Mouse (Mus musculus) G1E (cell line): ENCODE measurements around the gene Nckap5. TPM values are rescaled to one million over a fixed set of nuclear protein-coding genes. Genes with fewer than 3 reads are reported as not detected.

Source experiments
- ATAC-seq: 2 replicates; pipeline ENCODE4 v1.8.0; 2016; ENCODE audit warnings: mild to moderate bottlenecking; ENCODE audit not compliant: insufficient number of reproducible peaks, poor library complexity, low FRiP score, severe bottlenecking; ENCODE audit errors: extremely low read depth
- DNase-seq: peaks from one replicate; pipeline ENCODE4 v3.0.0; 2012; ENCODE audit warnings: low spot score
- H3K27me3 ChIP-seq: 2 replicates; pipeline ENCODE4 v1.6.1; 2012; ENCODE audit warnings: mild to moderate bottlenecking, low read length, inconsistent platforms; ENCODE audit not compliant: insufficient read depth
- H3K36me3 ChIP-seq: replicated peaks from 2 replicates; pipeline ENCODE3; 2012; ENCODE audit warnings: mild to moderate bottlenecking, inconsistent platforms
- H3K4me1 ChIP-seq: 2 replicates; pipeline ENCODE4 v1.6.1; 2012; ENCODE audit warnings: low read depth, low read length, inconsistent platforms, mixed read lengths; ENCODE audit not compliant: insufficient read depth
- H3K4me3 ChIP-seq: 2 replicates; pipeline ENCODE4 v1.5.1; 2012; ENCODE audit warnings: low read depth, mild to moderate bottlenecking, inconsistent platforms, low read length, moderate library complexity, mixed read lengths
- H3K9me3 ChIP-seq: replicated peaks from 2 replicates; pipeline ENCODE4 v1.6.1; 2012; ENCODE audit warnings: inconsistent platforms
- CTCF ChIP-seq: IDR thresholded peaks from 2 replicates; pipeline ENCODE4 v1.5.1; 2012; ENCODE audit warnings: low read depth, low read length, inconsistent platforms, mixed read lengths
- GATA1 ChIP-seq: IDR thresholded peaks from 2 replicates; pipeline ENCODE4 v1.6.1; 2012; ENCODE audit warnings: borderline replicate concordance, low read length, inconsistent platforms, mixed read lengths
- GATA2 ChIP-seq: IDR thresholded peaks from 2 replicates; pipeline ENCODE4 v1.6.1; 2012; ENCODE audit warnings: low read depth, low read length, inconsistent platforms, borderline replicate concordance
- POLR2AphosphoS5 ChIP-seq: IDR thresholded peaks from 2 replicates; pipeline ENCODE4 v1.6.1; 2012; ENCODE audit warnings: low read depth, low read length, inconsistent platforms; ENCODE audit not compliant: insufficient replicate concordance
- TAL1 ChIP-seq: conservative IDR thresholded peaks from 2 replicates; pipeline ENCODE4 v1.6.1; 2012; ENCODE audit warnings: low read depth, low read length, inconsistent platforms, mixed read lengths
- polyA plus RNA-seq: library from polyadenylated mRNA; stranded (reverse); fragments of >175 nt; gene quantifications from 2 replicates; pipeline ENCODE4 v1.2.3, GENCODE M21; 2012
- total RNA-seq, 2 experiments: library from RNA; stranded (forward) in 1 of 2; stranded (reverse) in 1 of 2; fragments of 200-1000 nt in 1 of 2; fragments of >200 nt in 1 of 2; fragmentation: Nextera tagmentation in 1 of 2; gene quantifications; 2 replicates each; pipeline ENCODE4 v1.2.3; 2014 to 2017

Gene Nckap5
- total and polyA plus RNA-seq, 3 experiments: 0.15 to 0.44 TPM; not detected in 1

DNA sequence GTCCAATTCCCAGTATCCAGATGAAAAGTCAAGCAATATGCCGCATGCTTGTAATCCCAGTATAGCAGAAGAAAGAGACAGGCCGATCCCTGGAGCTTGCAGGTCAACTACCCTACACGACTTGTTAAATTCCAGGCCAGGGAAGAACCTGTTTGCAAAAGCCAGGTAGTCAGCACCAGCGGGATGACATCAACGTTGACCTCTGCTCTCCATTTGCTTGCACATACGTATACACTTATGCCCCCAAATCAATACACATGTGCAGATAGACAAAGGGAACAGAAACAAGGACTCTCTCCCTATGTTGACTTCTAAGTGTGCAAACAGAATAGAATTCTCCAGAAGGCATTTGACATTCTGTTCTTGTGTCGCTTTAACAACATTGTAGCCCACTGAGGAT lies 576.7 kb downstream of the Nckap5 start:
- Histone ChIP-seq H3K4me1 (no peaks in the 10 kb centered on the region), H3K36me3 (no peaks in the 10 kb centered on the region), H3K4me3 (no peak overlapping the region), H3K9me3 (peaks cover 14% of the 10 kb centered on the region), H3K27me3 (no peaks in the 10 kb centered on the region)
- ATAC-seq (no peak), DNase-seq (no peak)
- TF ChIP-seq POLR2AphosphoS5 (no peak), TAL1 (no peak), CTCF (no peak), GATA2 (no peak), GATA1 (no peak)

DNA sequence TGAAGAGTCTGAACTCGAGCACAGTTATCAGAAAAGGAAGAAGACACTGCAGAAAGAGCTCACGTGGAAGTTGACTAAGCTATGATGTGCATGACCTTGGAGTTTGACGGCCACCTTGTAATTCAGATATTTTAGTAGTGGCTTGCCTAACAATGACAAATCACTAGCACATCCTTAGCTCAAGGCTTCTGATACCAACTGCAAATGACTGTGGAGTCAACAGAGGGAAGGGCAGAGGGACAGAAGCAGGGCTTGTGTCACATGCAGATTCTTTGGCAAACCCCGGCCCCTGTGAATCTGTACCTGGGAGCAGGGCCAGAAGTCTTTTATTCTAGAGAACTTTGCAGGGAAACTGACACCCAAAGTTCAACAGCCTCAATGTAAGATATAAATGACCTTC lies 597.4 kb downstream of the Nckap5 start:
- Histone ChIP-seq H3K27me3 (no peaks in the 10 kb centered on the region), H3K4me3 (no peak overlapping the region), H3K9me3 (peaks cover 21% of the 10 kb centered on the region), H3K36me3 (no peaks in the 10 kb centered on the region), H3K4me1 (no peaks in the 10 kb centered on the region)
- TF ChIP-seq GATA1: no peak
- no peak for TF ChIP-seq GATA2
- no peak for TF ChIP-seq POLR2AphosphoS5
- ATAC-seq: no peak
- no peak for DNase-seq

DNA sequence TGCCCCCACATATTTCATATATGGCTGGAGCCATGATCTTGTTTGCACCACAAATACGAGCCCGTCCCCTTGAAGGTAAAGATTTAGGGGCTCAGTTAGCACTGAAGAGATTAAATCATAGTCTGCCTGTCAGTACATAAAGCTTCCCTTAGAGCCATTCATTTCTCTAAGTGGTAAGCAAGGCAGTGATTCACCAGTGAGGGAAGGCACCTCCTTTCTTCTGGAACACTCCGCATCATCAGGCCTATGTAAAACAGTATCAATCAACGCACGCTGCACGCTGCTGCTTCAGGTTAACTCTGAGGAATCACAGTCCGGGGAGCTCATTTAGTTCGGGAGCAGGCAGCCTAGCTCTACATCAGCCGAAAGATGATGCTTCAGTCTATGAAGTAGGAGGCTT lies 599.4 kb downstream of the Nckap5 start:
- no peak overlapping the region for H3K4me3 ChIP-seq
- H3K4me1 ChIP-seq: no peaks in the 10 kb centered on the region
- DNase-seq (no peak), ATAC-seq (no peak)
- no peak for TF ChIP-seq CTCF
- TF ChIP-seq TAL1: no peak
- no peak for TF ChIP-seq POLR2AphosphoS5
- TF ChIP-seq GATA1: no peak
- TF ChIP-seq GATA2: no peak
- H3K27me3 ChIP-seq: no peaks in the 10 kb centered on the region
- H3K9me3 ChIP-seq: peaks cover 23% of the 10 kb centered on the region
- H3K36me3 ChIP-seq: no peaks in the 10 kb centered on the region

DNA sequence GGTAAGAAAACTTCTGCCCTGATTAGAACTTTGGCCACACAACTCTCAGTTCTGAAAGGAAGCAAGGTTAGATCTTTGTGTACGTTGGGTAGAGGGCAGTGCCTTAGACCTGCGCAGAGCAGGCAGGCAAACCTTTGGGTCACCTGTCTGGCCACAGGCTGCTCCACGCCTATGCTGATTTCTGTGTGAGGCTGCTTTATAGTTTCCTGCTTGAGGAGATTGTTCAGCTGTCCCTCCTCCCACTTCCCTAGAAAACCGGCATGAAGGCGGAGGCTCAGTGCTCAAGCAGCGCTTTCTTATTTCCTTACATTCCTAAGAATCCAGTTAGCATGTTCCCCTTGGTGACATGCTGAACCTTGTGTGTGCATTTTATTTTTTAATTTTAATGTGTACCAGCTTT lies 620.4 kb downstream of the Nckap5 start:
- Histone ChIP-seq H3K36me3 (no peaks in the 10 kb centered on the region), H3K27me3 (no peaks in the 10 kb centered on the region), H3K9me3 (peaks cover 20% of the 10 kb centered on the region), H3K4me1 (no peaks in the 10 kb centered on the region), H3K4me3 (no peak overlapping the region)
- ATAC-seq (no peak), DNase-seq (no peak)
- no peak for TF ChIP-seq TAL1
- no peak for TF ChIP-seq POLR2AphosphoS5
- no peak for TF ChIP-seq GATA1
- TF ChIP-seq CTCF: no peak
- no peak for TF ChIP-seq GATA2

DNA sequence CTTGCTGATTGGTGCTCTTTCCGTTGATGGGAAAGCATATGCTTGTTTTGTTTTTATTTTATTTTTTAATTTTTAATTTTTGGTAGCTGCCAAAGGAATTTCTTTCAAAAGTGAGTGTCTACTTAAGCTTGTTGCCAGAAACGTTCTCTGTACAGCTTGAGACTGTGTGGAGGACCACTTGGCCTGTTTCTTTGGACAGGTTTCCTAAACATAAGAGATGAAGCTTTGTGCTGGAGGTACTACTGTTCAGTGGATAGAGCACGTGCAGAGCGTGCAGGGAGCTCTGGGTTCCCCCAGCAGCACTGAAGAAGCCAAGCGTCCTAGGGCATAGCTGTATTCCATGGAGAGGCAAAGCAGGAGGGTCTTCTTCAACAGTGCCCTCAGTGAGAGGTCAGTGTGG lies 620.9 kb downstream of the Nckap5 start:
- no peak overlapping the region for H3K4me3 ChIP-seq
- TF ChIP-seq POLR2AphosphoS5: no peak
- TF ChIP-seq GATA1: no peak
- TF ChIP-seq GATA2: no peak
- TF ChIP-seq CTCF: no peak
- no peak for TF ChIP-seq TAL1
- H3K9me3 ChIP-seq: peaks cover 19% of the 10 kb centered on the region
- H3K36me3 ChIP-seq: no peaks in the 10 kb centered on the region
- no peaks in the 10 kb centered on the region for H3K27me3 ChIP-seq
- DNase-seq (no peak), ATAC-seq (no peak)
- no peaks in the 10 kb centered on the region for H3K4me1 ChIP-seq

DNA sequence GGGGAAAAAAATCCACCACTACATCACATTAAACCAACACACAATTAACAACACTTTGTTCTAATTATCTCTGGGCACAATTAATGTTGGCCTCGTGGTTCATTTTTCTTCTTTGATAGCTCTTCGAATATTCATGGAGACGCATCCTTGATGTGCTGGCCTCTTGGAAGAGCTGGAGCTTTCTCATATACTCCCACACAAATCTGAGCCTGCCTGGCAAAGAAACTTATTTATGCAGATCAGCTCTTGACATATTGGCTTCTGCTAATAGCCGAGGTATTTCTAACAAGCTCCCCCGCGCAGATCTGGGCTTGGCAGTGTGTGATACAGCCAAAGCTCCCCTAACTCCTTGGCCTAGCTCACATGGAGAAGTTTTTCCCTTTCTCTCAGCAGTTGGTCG lies 621.5 kb downstream of the Nckap5 start:
- TF ChIP-seq GATA1 (no peak), CTCF (no peak), TAL1 (no peak), POLR2AphosphoS5 (no peak), GATA2 (no peak)
- Histone ChIP-seq H3K4me1 (no peaks in the 10 kb centered on the region), H3K36me3 (no peaks in the 10 kb centered on the region), H3K27me3 (no peaks in the 10 kb centered on the region), H3K9me3 (peaks cover 15% of the 10 kb centered on the region), H3K4me3 (no peak overlapping the region)
- DNase-seq (no peak), ATAC-seq (no peak)

DNA sequence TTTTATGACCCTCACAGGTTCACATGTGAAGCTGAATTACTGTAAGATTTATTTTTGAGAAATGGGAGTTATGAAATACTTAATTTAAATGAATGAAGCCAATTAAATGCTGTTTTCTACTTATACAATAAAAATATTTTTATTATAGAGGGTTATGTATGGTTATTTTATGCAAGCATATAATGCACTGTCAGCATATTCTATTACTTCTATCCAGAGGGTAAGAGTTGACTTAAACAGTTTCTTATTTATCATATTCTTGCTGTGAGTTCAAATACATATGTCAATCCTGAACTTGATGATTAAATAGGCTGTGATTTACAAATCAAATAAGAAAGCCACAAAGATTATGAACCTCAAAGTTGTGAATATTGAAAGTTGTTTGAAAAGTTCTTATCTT lies 633.7 kb downstream of the Nckap5 start:
- no peak for DNase-seq
- Histone ChIP-seq H3K4me1 (no peaks in the 10 kb centered on the region), H3K36me3 (no peaks in the 10 kb centered on the region)

More for the DNA sequence above, 633.7 kb downstream of the Nckap5 start:
- TF ChIP-seq GATA1 (no peak), GATA2 (no peak), CTCF (no peak), POLR2AphosphoS5 (no peak), TAL1 (no peak)
- Histone ChIP-seq H3K9me3 (peaks cover 16% of the 10 kb centered on the region), H3K27me3 (no peaks in the 10 kb centered on the region), H3K4me3 (no peak overlapping the region)
- ATAC-seq: no peak
